Mouse (Mus musculus) cerebellum, adult 18-20 months (tissue): ENCODE measurements around the gene Bag6.
A peak's percentile ranks its signal among the peaks of the same experiment; 100 is the strongest.

Experiments used
- DNase-seq, 2 experiments: peaks; one replicate each; pipeline ENCODE4 v3.0.0; 2021

Bag6 gene

DNA sequence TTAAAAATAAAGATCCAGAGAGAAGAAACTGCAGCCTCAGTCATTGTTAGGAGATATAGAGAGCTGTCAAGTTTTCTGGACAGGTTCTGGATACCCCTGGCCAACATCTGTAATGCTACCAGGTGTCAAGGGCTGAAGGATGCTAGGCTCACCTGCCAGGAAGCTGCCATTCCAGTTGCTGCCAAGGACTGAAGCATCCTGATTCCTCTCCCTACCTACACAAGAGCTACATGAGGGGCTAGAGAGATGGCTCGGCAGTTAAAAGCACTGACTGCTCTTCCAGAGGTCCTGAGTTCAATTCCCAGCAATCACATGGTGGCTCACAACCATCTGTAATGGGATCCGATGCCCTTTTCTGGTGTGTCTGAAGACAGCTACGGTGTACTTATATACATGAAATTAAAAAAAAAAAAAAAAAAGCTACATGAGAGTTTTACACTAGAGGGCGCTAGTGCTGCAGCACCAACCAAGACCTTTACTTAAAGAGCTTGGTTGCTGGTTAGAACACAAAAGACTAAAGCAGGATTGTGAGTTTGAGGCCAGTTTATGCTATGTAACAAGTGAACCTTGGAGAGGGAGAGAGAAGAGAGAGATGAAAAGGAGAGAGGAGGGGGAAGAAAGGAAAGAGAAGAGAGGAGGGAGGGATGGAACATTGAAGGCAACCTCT is 33.7 kb downstream of the Bag6 start:
- peak; percentile 32 to 51 for DNase-seq

DNA sequence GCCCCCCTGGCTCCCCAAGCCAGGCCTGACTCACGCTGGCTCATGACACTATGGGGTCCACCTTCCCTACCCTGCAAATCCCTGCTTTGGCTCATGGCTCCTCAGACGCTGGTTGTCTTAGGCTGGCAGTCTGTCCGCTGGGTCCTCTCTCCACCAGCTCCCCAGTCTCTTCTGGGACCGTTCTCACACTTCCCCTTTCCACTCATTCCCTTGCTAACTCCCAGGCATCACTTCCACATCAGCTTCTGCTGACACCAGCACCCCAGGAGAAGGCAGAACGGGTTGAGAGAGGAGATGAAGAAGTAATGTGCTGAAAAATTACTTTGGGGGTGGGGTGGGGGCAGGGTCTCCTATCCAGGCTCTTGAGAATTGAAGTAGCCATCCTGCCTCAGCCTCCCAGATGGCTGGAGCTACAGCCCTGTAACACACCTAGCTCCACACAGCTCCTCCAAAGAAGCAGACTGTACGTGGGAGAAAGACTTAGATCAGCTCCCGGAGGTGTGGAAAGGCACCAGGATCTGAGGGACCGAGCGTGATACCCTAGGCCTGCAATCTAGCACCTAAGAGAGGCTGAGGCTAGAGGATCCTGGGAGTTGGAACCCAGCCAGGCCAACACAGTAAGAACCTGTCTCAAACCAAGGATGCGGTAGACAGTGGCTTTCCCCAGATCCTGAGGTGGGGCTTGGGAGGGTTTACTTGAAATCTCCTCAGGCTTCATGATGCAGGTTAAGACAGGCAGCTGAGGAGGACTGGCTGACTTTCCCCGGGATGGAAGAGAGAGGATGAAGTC is 37.7 kb downstream of the Bag6 start:
- no peak for DNase-seq

DNA sequence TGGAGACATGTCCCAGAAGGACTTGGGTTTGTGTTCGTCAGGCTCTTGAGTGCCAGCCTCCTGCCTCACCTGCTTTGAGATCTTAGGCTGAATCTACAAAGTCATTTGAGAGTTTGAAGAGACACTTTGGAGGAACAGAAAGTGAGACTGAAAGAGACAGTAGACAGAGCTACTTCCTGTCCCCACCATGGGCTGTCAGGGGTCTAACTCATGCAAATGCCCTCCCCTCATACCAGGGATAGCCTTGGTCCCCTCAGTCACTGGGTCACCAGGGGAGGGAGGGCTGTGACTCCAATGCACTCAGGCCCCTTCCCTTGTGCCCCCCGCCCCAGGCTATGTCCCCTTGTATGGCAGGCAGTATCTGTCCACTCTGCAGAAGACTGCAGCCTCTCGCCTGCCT is 38.4 kb downstream of the Bag6 start:
- DNase-seq: no peak

DNA sequence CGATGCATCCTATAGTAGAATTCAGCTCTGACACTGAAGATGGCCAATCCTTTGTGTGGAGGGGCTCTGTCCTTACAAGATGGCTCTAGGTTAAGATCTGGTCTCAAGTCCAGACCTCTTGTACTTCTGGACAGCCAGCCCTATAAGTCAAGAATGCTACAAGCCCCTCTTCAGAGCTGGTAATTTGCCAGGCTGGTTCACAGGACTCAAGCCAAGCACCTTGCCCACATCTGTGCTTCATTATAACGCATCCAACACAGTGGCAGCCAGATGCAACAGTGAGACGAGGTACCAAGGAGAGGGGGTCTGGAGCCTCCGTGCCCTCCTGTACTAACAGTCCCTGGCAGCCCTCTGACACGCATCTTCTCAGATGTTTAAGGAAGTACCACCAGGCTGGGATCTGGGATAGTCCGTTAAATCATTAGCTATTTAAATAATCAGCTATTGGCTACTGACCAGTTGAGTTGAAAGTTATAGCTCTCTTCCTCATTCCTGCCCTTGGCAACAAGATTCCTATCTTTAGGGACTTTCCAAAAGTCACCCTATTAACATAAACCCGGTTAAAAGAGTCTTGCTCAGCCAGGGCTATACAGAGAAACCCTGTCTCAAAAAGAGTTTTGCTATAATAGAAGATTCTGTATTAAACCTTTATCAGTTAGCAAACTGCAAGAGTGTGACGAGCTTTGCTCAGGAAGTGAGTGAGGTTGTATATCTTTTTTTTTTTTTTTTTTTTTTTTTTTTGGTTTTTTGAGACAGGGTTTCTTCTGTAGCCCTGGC is 39.4 kb downstream of the Bag6 start:
- no peak for DNase-seq

DNA sequence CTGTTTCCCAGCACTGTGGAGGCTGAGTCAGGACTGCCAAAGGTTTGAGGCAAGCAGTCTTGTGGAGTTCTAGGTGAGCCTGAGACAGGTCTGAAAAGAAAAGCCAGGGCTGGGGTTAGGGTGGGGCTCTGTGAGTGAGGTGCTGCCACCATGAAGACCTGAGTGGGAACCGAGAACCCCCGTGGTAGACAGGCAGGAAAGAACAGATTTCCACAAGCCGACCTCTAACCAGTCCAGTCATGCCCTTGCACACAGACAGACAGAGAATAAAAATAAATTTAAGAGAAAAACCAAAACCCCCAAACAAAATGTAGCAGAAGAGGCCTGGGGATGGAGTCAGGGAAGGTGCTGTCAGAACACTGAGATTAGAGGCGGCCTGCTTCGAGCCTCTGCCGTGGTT is 40.4 kb downstream of the Bag6 start:
- DNase-seq: no peak

DNA sequence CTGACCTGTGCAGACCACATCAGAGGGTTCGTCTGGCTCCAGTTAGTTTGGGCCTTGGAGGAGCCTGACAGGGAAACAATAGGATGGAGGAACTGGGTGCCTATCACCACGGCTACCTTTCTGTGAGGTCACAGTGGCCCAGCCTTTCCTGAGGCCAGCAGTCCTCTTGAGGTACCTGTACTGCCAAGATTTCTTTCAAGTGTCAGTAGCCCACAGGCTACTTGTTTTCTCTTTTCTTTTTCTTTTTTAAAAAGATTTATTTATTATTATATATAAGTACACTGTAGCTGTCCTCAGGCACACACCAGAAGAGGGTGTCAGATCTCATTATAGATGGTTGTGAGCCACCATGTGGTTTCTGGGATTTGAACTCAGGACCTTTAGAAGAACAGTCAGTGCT is 41.0 kb downstream of the Bag6 start, which contains the start of gene Aif1:
Aif1 (minus strand) TSS at position 101 of the 400 bp plus-strand sequence.
- no peak for DNase-seq

DNA sequence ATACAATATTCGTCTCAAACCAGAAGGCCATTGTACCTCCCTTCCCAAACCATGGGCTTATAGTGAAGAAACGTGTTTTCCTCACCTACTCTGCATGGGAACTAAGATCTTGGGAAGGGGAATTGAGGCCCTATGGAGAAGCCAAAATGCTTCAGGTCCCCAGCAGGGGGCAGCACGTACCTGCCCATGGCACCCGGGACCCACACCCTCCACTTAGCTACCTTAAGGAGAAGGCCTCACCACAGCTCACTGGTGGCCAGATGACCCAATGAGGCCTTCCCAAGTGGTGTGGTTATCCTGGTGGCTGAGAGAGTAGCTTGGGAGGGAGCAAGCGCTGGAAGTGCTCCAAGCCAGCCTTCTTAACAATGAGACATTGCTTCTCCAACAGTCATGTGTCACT is 43.5 kb downstream of the Bag6 start:
- DNase-seq: peak in 1 of 2 experiments; percentile 35

DNA sequence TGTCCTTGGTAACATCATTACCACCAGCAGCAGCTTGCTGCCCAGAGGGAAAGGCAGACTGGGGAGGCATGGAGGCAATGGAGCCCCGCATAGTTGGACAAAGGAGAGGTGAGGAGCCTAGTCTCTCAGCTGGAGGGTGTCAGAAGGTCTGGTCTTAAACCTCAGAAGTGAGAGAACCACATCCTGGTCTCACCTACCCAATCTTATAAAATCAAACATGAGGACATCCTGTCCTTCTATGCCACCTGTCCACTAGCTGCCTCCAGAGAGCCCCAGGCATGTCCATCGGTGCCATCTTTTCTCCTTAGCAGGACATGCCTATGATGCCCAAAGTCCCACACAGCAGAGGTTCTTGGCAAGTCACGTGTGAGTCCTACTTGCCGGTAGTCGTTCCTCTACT is 45.1 kb downstream of the Bag6 start:
- DNase-seq: no peak

DNA sequence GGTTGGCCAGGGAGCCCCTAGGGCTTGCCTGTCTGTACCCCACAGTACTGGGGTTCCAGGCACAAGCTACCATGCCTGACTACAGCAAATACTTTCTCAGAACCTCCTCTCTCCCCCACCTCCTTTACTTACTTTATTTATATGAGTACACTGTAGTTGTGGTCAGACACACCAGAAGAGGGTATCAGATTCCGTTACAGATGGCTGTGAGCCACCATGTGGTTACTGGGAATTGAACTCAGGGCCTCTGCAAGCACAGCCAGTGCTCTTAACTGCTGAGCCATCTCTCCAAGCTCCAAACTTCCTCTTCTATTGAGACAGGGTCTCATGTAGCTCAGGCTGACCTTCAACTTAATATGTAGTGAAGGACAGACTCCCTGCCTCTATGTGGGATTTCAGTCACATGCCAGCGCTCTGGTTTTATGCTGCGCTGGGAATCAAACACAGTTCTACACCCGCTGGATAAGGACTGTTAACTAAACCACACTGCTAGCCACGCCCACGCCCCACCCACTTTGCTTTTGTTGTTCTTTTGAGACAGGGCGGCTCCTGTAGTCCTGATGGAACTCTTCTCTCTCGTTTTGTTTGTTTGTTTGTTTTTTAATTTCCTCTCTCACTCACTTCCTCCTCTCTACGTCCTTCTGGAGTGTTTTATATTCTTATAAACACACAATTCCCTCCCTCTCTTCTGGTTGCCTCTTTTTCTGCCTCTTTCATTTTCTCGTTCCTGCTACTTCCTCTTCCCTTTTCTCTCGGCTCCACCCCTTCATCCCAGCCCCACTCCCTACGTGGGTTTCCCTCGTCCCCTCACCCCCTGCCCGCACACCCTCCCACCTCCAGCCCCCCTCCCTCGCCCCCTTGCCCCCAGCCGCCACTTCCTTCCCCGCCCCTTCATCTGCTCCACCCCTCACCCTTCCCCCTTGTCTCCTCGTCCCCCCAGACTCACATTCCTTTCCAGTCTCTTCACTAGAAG is 50.9 kb downstream of the Bag6 start:
- no peak for DNase-seq

DNA sequence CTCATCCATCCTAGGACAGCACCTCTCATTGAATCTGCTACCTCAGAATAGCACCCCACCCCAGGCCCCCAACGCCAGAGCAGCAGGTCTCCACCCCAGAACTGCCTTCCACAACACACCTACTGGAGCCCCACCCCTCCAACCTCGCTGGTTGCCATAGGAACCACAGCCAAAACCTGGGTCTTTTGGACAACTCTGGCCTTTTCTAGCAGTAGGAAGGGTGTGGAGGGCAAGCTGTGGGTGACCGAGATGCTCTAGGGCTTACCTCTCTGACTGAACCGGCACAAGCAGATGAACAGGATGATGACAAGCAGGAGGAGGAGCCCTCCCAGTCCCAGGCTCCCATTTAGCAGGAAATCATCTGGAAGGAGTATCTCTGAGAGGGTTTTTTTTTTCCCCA is 51.7 kb downstream of the Bag6 start:
- DNase-seq: no peak

DNA sequence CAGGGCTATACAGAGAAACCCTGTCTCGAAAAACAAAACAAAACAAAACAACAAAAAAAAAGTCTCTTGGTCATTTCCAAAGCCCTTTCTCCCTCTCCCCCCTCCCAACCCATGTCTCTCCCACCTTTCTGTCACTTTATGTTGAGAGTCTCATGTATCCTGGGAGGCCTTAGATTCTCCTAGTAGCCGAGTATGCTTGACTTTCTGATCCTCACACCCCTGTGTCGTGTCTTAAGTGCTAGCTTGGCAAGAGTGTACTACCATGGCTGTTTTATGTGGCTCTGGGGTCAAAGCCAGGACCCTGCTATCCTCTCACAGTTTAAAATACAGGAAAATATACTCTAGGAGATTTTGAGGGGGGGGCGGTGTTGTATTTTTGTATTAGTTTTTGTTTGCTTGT is 52.4 kb downstream of the Bag6 start:
- no peak for DNase-seq

DNA sequence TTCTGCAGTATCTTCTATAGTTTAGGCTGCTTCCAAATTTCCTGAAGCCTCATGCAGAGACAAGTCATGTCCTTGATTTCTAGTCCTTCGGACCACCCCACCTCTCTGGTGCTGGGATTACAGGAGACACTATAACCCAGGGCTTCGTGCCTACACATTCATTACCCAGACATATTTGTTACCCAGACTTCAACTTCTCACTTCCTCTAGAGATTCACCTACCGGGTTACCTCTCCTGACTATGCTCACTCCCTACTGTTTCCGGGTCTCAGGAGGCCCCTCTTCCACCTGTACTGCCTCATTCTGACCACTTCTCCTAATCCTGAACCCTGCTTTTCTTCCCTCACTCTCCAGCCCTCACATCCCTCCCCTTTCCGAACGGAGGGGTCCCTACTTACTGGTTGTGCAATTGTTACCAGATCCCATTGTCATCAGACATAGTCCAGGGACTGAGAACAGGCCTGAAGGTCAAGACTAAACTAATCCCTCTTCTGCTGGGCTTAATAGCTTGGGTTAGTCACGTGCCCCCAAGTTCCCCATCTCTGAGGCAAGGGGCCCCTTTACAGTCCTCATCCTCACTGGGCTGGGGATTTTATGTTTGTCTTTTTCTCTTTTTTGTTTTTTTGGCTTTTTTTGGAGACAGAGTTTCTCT is 53.1 kb downstream of the Bag6 start, which contains the start of gene Lst1:
Lst1 (minus strand) TSS at position 481 of the 652 bp plus-strand sequence.
- DNase-seq: no peak

DNA sequence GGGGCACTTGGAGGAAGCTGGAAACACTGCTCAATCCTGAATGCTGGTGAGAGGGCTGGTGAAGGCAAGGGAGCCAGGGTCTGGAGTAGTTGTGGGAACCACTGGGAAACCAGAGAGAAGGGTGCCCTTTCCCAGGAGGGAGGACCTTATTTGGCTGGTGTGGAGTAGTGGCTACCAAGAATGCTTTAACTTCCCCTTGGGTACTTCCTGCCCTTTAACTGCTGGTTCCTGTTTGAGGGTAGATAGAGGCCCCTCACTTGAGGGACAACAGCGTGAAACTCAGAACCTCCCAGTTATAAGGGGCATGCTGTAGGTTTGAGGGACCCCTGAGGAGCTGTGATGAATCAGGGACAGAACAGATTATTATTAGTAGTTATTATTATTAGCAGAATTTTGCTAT is 54.2 kb downstream of the Bag6 start:
- no peak for DNase-seq

DNA sequence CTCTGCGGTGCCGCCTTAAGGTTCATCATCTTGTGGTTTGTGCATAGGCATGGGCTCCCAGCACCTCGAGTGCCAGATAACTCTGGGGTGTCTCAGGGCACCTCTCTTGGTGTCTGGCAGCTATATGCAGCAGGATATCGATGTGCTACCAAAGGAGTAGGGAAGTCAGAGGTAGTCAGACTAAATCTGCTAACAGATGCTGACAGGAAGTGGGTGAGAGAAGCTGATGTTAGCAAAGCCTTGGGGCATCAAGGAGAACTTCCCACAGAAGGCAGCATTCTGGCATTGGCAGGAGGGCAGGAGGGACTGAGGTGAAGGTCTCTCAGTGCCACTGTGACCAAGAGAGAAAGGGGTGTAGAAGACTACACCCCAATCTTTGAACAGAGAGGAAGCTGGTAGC is 55.1 kb downstream of the Bag6 start:
- DNase-seq: no peak

DNA sequence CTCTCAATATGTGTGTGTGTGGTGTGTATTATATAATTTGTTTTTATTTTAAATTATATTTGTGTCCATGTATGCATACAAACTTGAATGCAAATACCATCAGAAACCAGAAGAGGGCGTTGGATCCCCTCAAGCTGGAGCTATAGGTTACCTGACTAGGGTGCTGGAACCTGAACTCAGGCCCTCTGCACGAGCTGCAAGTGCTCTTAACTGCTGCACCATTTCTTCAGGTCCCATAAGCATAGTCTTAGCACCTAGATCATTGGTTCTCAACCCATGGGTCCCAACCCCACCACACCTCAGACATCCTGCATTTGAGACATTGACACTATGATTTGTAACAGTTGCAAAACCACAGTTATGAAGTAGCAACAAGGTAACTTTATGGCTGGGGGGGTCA is 56.7 kb downstream of the Bag6 start:
- DNase-seq: no peak

DNA sequence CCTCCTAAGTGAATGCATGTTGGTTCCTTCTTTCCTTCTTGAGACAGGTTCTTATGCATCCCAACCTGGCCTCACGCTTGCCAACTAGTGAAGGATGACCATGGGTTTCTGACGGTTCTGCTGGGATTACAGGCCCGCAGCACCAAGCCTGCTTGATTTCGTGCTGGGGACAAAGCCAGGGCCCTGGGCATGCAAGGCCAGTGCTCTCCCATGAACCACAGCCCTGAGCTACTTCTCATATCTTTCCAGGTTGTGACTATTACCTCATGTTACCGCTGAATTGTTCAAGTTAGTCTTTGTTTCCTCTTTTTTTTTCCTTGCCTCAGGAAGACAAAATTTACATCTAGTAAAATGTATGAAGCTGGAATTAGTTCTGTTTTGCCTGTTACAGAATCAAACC is 57.9 kb downstream of the Bag6 start:
- DNase-seq: no peak

DNA sequence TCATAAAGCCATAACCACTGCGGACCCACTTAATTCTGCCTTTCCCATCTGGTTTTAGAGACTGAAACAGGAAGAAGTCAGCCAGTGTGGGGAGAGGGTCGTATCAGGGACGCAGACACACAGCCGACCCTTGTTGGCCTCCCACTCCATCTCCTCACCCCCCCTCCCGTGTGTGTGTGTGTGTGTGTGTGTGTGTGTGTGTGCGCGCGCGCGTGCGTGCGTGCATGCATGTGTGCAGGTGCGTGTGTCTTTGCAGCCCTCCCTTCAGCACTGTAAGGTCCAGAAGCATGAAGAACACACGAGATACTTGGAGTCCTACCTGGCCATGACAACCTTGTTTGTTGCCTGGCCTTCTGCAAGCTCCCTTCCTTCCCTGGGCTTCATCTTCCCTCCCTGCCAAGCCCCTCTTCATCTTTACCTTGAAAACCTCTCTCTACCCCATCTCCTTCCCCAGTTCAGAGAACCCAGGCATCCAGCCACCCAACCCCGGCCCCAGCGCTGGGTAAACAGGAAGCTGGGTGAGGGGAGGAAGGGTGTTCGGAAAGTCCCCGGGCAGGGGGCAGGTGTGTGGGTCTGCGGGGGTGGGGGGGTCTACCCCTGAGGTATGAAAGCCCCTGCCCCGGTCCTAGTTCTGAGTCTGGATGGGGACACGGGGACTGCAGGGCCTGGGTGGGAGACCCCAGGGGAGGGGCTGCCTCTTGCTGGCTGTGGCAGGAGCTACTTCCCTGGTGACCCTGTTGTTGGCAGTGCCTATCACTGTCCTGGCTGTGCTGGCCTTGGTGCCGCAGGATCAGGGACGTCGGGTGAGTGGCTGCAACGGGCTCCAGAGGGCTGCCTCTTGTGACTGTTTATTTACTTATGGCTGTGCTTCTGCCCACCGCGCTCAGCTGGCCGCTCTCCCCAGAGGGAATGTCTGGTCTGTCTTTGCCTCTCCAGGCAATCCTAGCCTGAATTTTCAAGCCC is 59.2 kb downstream of the Bag6 start, which contains the start of gene Ltb:
Ltb (plus strand) TSS at position 559 of the 963 bp plus-strand sequence.
- DNase-seq: no peak

DNA sequence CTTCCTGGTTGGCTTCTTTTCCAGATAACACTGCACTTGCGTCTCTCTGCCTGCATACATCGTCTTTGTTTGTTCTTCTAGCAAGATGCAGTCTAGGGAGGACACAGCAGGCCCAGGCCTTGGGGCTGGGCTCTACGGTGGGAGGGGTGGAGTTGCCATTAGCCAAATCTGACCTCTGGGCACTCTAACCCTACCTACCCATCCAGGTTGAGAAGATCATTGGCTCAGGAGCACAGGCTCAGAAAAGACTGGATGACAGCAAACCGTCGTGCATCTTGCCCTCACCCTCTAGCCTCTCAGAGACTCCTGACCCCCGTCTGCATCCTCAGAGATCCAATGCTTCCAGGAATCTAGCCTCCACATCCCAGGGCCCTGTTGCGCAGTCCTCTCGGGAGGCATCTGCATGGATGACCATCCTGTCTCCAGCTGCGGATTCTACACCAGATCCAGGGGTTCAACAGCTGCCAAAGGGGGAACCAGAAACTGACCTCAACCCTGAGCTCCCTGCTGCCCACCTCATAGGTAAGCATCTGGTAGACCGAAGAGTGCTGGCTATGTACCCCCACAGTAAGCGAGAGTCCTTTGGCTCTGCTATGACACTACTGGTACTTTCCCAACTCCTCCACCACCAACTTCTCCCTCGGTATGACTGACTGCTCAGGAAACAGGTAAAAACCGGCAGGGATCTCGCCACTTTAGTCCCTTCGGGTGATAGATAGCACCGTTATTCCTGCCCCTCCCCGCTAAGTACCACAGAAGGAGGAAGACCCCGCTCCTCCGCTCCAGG is 60.1 kb downstream of the Bag6 start:
- DNase-seq: no peak

DNA sequence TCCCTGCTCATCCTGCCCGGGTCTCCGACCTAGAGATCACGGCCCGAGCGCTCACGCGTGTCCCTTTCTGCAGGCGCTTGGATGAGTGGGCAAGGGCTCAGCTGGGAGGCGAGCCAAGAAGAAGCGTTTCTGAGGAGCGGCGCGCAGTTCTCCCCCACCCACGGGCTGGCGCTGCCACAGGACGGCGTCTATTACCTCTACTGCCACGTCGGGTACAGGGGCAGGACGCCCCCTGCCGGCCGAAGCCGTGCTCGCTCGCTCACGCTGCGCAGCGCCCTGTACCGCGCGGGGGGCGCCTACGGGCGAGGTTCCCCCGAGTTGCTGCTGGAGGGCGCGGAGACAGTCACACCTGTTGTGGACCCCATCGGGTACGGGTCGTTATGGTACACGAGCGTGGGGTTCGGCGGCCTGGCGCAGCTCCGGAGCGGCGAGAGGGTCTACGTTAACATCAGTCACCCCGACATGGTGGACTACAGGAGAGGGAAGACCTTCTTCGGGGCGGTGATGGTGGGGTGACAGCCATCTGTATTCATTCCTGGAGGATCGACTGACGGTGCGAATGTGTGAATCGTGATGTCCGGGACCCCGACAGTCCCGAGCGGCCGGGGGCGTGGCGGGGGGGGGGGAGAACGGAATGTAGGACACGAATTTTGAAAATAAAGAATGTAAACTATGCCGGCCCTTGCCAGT is 60.8 kb downstream of the Bag6 start:
- DNase-seq: peak; percentile 49 to 66
